Comparison of ENCODE assay signal across 8 mouse cellular contexts in the genomic region with DNA sequence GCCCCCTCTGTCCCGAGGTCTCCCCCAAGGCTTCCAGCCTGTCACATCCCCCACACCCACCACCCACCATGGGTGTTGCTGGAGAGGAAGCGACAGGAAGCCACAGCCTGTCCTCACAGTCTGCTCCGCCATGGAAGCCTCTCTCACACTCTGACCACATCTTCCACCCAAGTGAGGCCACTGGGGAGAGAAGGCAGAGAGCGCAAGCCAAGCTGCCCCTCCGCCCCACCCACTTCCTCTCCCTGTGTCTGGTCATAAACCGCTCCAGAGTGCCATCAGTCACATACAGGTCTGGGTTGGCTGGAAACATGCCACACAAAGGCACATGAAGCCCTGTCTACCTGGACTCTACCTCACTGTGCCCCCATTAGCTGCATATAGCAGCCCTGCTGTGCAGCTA. TPM values are rescaled to one million over a fixed set of nuclear protein-coding genes. Genes with fewer than 3 reads are reported as not detected.
DNase-seq lines count a peak whose midpoint lies in the region; ATAC-seq lines count a peak whose summit lies in the region.

No protein-coding gene starts in this region.

- H3K27ac ChIP-seq in hindbrain, embryonic 13.5 days = peak overlapping the region; percentile 12; the same call in 1 of the 2 replicates
- no peak overlapping the region for H3K27ac ChIP-seq in hindbrain, embryonic 11.5 days (ENCODE audit: low read depth, low read length)
- no peak overlapping the region for H3K27ac ChIP-seq in embryonic facial prominence, embryonic 12.5 days
- no peak overlapping the region for H3K27ac ChIP-seq in intestine, embryonic 15.5 days

- H3K27me3 ChIP-seq in hindbrain, embryonic 13.5 days = no peaks in the 10 kb centered on the region
- no peaks in the 10 kb centered on the region for H3K27me3 ChIP-seq in hindbrain, embryonic 11.5 days (ENCODE audit: control insufficient read depth, insufficient read depth, low read length)
- no peaks in the 10 kb centered on the region for H3K27me3 ChIP-seq in embryonic facial prominence, embryonic 12.5 days
- H3K27me3 ChIP-seq in intestine, embryonic 15.5 days (replicated peaks) = no peaks in the 10 kb centered on the region

- H3K36me3 ChIP-seq in hindbrain, embryonic 13.5 days = 0 out of 2 replicates have a peak, but pooled peaks cover 5% of the 10 kb centered on the region
- H3K36me3 ChIP-seq in hindbrain, embryonic 11.5 days (ENCODE audit: control insufficient read depth, insufficient read depth, low read length) = no peaks in the 10 kb centered on the region
- H3K36me3 ChIP-seq in embryonic facial prominence, embryonic 12.5 days = no peaks in the 10 kb centered on the region
- H3K36me3 ChIP-seq in intestine, embryonic 15.5 days = no peaks in the 10 kb centered on the region

- DNase-seq in hindbrain, embryonic 11.5 days (ENCODE audit: low spot score) = no peak
- DNase-seq in lung, postnatal 14 days = peak; percentile 48
- peak; percentile 21 to 53 for DNase-seq in thymus, adult 18-20 months
- no peak for DNase-seq in urinary bladder, postnatal 36 days (ENCODE audit: low spot score in 2 of 2)
- no peak for DNase-seq in adrenal gland, adult 2 months

- ATAC-seq in hindbrain, embryonic 13.5 days (ENCODE audit: low FRiP score) = no peak
- no peak for ATAC-seq in hindbrain, embryonic 11.5 days (ENCODE audit: low FRiP score)
- ATAC-seq in embryonic facial prominence, embryonic 12.5 days (ENCODE audit: insufficient number of reproducible peaks, insufficient read depth, low FRiP score, low TSS enrichment) = 0 out of 2 replicates have a peak, but pooled peaks have one; percentile 39
- ATAC-seq in intestine, embryonic 15.5 days = no peak

- H3K4me1 ChIP-seq in hindbrain, embryonic 13.5 days (replicated peaks) = peaks cover 19% of the 10 kb centered on the region
- no peaks in the 10 kb centered on the region for H3K4me1 ChIP-seq in hindbrain, embryonic 11.5 days (replicated peaks; ENCODE audit: control insufficient read depth, insufficient read depth, low read length)
- no peaks in the 10 kb centered on the region for H3K4me1 ChIP-seq in embryonic facial prominence, embryonic 12.5 days
- no peaks in the 10 kb centered on the region for H3K4me1 ChIP-seq in intestine, embryonic 15.5 days (replicated peaks)

- 85% methylated on average over 6 of the region's 6 CpGs for WGBS in hindbrain, embryonic 13.5 days
- WGBS in hindbrain, embryonic 11.5 days = 87% methylated on average over 6 of the region's 6 CpGs
- 73% methylated on average over 6 of the region's 6 CpGs for WGBS in embryonic facial prominence, embryonic 12.5 days
- WGBS in intestine, embryonic 15.5 days = 61% methylated on average over 6 of the region's 6 CpGs

- 0 out of 2 replicates have a peak overlapping the region, but pooled peaks have one; percentile 5 for H3K9ac ChIP-seq in hindbrain, embryonic 13.5 days
- no peak overlapping the region for H3K9ac ChIP-seq in hindbrain, embryonic 11.5 days (ENCODE audit: low read depth, low read length)
- H3K9ac ChIP-seq in embryonic facial prominence, embryonic 12.5 days = no peak overlapping the region
- H3K9ac ChIP-seq in intestine, embryonic 15.5 days = no peak overlapping the region

- H3K4me3 ChIP-seq in hindbrain, embryonic 13.5 days = no peak overlapping the region
- H3K4me3 ChIP-seq in hindbrain, embryonic 11.5 days (ENCODE audit: low read depth, low read length) = no peak overlapping the region
- no peak overlapping the region for H3K4me3 ChIP-seq in embryonic facial prominence, embryonic 12.5 days
- H3K4me3 ChIP-seq in intestine, embryonic 15.5 days (replicated peaks) = no peak overlapping the region

- H3K9me3 ChIP-seq in hindbrain, embryonic 13.5 days = no peaks in the 10 kb centered on the region
- no peaks in the 10 kb centered on the region for H3K9me3 ChIP-seq in hindbrain, embryonic 11.5 days (ENCODE audit: control insufficient read depth, low read length)
- no peaks in the 10 kb centered on the region for H3K9me3 ChIP-seq in embryonic facial prominence, embryonic 12.5 days
- no peaks in the 10 kb centered on the region for H3K9me3 ChIP-seq in intestine, embryonic 15.5 days

- no peak overlapping the region for H3K4me2 ChIP-seq in hindbrain, embryonic 13.5 days
- H3K4me2 ChIP-seq in hindbrain, embryonic 11.5 days (replicated peaks; ENCODE audit: low read depth, low read length) = no peak overlapping the region
- H3K4me2 ChIP-seq in embryonic facial prominence, embryonic 12.5 days (replicated peaks) = no peak overlapping the region
- no peak overlapping the region for H3K4me2 ChIP-seq in intestine, embryonic 15.5 days (replicated peaks)

RNA-seq across cellular contexts. Expression of a gene that starts 53.3 kb away (rescaled TPM):
- 2.0 and 2.2 TPM in 2 replicates for polyA plus RNA-seq in hindbrain, embryonic 13.5 days (2015; fragmentation: Nextera tagmentation; extraction: Ambion mirVana)
- 0.71 and 0.77 TPM in 2 replicates for polyA plus RNA-seq in hindbrain, embryonic 11.5 days (2014; fragmentation: Nextera tagmentation; extraction: Ambion mirVana)
- 0.66 and 0.87 TPM in 2 replicates for polyA plus RNA-seq in embryonic facial prominence, embryonic 12.5 days (2016; fragmentation: Nextera tagmentation; extraction: Ambion mirVana)
- 0.20 and 0.33 TPM in 2 replicates for polyA plus RNA-seq in intestine, embryonic 15.5 days (2015; fragmentation: Nextera tagmentation; extraction: Ambion mirVana)
- 10 to 100 TPM in 1 of 2 experiments, 1 to 10 TPM in 1; 8.4 to 10.1 TPM for total RNA-seq in adrenal gland, adult 2 months (2021)
- 3.0 and 3.3 TPM in 2 replicates for polyA plus RNA-seq in adrenal gland, adult 2 months (2012; rRNA removed)

Comparison
In these comparisons a context has a peak if more than half of its experiments do, and no peak if none do; other contexts are left out.
1. DNase-seq: peak in lung, postnatal 14 days (single experiment) and thymus, adult 18-20 months (2 of 2); none in hindbrain, embryonic 11.5 days (single experiment), urinary bladder, postnatal 36 days (0 of 2) and adrenal gland, adult 2 months (single experiment).